Mouse (Mus musculus) neural tube, embryonic 13.5 days (tissue): Measurements from ENCODE around the gene S1pr2. TPM values are rescaled to one million over a fixed set of nuclear protein-coding genes. Genes with fewer than 3 reads are reported as not detected.
"Not testable (repeated sequence)": the region's sequence is repeated elsewhere in the genome, so short reads cannot be mapped to it uniquely, and the experiment has no call there.

Experiments
- ATAC-seq: fragments of 200-750 bp; cut with Nextera tagmentation; 2 replicates; pipeline ENCODE4 v1.8.0; 2017; ENCODE audit warnings: low read depth, mild to moderate bottlenecking, moderate TSS enrichment, moderate library complexity
- H3K27ac ChIP-seq: fragments of 300-500 bp; sonication (generic); replicated peaks from 2 replicates; pipeline ENCODE4 v1.5.1; 2015; ENCODE audit warnings: moderate library complexity, mild to moderate bottlenecking, inconsistent platforms
- H3K27me3 ChIP-seq: fragments of 300-500 bp; sonication (generic); 2 replicates; pipeline ENCODE4 v1.6.1; 2015; ENCODE audit warnings: mild to moderate bottlenecking, inconsistent platforms
- H3K36me3 ChIP-seq: fragments of 300-500 bp; sonication (generic); 2 replicates; pipeline ENCODE4 v1.6.1; 2015; ENCODE audit warnings: mild to moderate bottlenecking, inconsistent platforms
- H3K4me1 ChIP-seq: fragments of 300-500 bp; sonication (generic); replicated peaks from 2 replicates; pipeline ENCODE4 v1.6.1; 2015; ENCODE audit warnings: inconsistent platforms
- H3K4me2 ChIP-seq: fragments of 300-500 bp; sonication (generic); 2 replicates; pipeline ENCODE4 v1.6.1; 2015; ENCODE audit warnings: inconsistent platforms, mild to moderate bottlenecking, moderate library complexity
- H3K4me3 ChIP-seq: fragments of 300-500 bp; sonication (generic); 2 replicates; pipeline ENCODE4 v1.5.1; 2015; ENCODE audit warnings: mild to moderate bottlenecking, inconsistent platforms
- H3K9ac ChIP-seq: fragments of 300-500 bp; sonication (generic); 2 replicates; pipeline ENCODE4 v1.6.1; 2015; ENCODE audit warnings: moderate library complexity, mild to moderate bottlenecking, inconsistent platforms
- H3K9me3 ChIP-seq: fragments of 300-500 bp; sonication (generic); 2 replicates; pipeline ENCODE4 v1.6.1; 2016; ENCODE audit warnings: inconsistent platforms
- WGBS: fragments of 180-500 bp; shearing (Covaris S2); methylation state at CpG from one replicate; pipeline ENCODE4 v1.1.7; 2015; 5-methylcytosine and 5-hydroxymethylcytosine counted together
- polyA plus RNA-seq: library from polyadenylated mRNA; unstranded; fragments of >200 nt; fragmentation: Nextera tagmentation; extraction: Ambion mirVana; gene quantifications from 2 replicates; pipeline ENCODE4 v1.2.1, GENCODE M21; 2015

The S1pr2 gene
- polyA plus RNA-seq, 1 experiment from 2014 or later: 10.1 TPM

DNA sequence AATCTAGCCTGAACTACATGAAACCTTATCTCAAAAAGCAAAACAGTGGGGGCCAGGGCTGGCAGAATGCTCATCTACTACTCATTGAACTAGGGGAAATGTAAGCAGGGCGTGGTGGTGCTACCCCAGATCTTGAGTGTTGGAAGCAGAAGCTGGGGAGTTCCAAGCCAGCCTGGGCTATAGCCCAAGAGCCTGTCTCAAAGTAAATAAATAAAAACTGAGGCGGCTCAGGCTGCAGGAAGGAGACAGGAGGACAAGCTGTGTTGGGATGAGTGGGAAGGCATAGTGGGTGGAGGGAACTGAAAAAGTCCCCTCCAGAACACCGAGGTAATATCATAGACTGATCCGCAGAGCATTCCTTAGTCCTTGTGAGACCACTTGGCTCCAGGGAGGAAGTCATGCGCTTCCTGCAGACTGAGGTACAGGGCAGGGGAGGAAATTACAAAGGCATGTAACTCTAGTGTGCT lies 35.3 kb upstream of the S1pr2 start:
- no peak overlapping the region for H3K27ac ChIP-seq
- H3K4me3 ChIP-seq: no peak overlapping the region
- no peak for ATAC-seq
- peaks cover 28% of the 10 kb centered on the region for H3K36me3 ChIP-seq
- no peaks in the 10 kb centered on the region for H3K9me3 ChIP-seq
- no peak overlapping the region for H3K4me2 ChIP-seq
- 73% methylated on average over 5 of the region's 5 CpGs for WGBS
- H3K9ac ChIP-seq: no peak overlapping the region
- peaks cover 49% of the 10 kb centered on the region for H3K27me3 ChIP-seq
- H3K4me1 ChIP-seq: peaks cover 10% of the 10 kb centered on the region

DNA sequence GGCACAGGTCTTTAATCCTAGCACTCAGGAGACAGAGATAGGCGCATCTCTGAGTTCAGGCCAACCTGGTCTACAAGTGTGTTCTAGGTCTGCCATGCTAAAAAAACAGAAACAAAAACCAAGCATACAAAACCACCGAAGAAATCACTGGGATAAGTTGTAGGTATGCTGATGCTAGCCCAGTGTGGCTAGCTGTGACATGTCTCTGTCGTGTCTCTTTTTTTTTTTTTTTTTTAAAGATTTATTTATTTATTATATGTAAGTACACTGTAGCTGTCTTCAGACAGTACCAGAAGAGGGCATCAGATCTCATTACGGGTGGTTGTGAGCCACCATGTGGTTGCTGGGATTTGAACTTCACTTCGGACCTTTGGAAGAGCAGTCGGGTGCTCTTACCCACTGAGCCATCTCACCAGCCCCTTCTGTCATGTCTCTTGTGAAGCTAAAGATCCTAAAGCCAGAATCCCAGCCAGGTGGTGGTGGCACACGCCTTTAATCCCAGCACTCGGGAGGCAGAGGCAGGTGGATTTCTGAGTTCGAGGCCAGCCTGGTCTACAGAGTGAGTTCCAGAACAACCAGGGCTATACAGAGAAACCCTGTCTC lies 34.5 kb upstream of the S1pr2 start:
- Histone ChIP-seq H3K27me3 (peaks cover 41% of the 10 kb centered on the region), H3K36me3 (peaks cover 36% of the 10 kb centered on the region)
- H3K27ac ChIP-seq, H3K4me2 ChIP-seq, H3K4me3 ChIP-seq, ATAC-seq, H3K9me3 ChIP-seq, H3K4me1 ChIP-seq, H3K9ac ChIP-seq: not testable (repeated sequence)
- 69% methylated on average over 9 of the region's 9 CpGs for WGBS

GRCm38 (mm10) chr9:21010362-21010761 lies 33.8 kb upstream of the S1pr2 start:
- no peak overlapping the region for H3K27ac ChIP-seq
- no peak for ATAC-seq
- WGBS: 83% methylated on average over 2 of the region's 2 CpGs

DNA sequence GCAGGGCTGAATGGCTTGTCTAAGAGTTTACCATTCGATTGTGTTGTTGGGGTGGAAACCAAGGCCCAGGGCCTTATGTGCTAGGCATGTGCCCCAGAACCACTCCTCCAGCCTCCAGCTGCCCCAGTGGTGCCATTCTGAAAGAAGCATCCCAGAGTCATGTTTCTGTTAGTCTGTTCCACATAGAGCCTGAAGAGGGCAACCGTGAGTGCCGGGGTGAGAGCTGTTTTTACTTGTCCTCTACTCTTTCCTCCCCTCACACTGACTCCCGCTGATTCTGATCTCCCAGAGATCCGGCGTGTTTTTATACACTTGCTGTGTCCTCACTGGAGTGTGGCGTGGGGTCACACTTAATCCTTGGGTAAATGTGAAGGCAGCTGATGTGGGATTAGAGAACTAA lies 31.4 kb upstream of the S1pr2 start:
- Histone ChIP-seq H3K9ac (no peak overlapping the region), H3K27ac (no peak overlapping the region), H3K9me3 (no peaks in the 10 kb centered on the region), H3K36me3 (peaks cover 52% of the 10 kb centered on the region), H3K4me3 (no peak overlapping the region), H3K4me2 (no peak overlapping the region), H3K4me1 (peaks cover 15% of the 10 kb centered on the region), H3K27me3 (peaks cover 10% of the 10 kb centered on the region)
- no peak for ATAC-seq
- 81% methylated on average over 7 of the region's 7 CpGs for WGBS

More at GRCm38 (mm10) chr9:21010362-21010761, 33.8 kb upstream of the S1pr2 start:
- peaks cover 34% of the 10 kb centered on the region for H3K27me3 ChIP-seq
- no peaks in the 10 kb centered on the region for H3K9me3 ChIP-seq
- H3K36me3 ChIP-seq: peaks cover 43% of the 10 kb centered on the region
- no peak overlapping the region for H3K9ac ChIP-seq
- no peak overlapping the region for H3K4me2 ChIP-seq
- H3K4me3 ChIP-seq: no peak overlapping the region
- H3K4me1 ChIP-seq: peaks cover 3% of the 10 kb centered on the region

DNA sequence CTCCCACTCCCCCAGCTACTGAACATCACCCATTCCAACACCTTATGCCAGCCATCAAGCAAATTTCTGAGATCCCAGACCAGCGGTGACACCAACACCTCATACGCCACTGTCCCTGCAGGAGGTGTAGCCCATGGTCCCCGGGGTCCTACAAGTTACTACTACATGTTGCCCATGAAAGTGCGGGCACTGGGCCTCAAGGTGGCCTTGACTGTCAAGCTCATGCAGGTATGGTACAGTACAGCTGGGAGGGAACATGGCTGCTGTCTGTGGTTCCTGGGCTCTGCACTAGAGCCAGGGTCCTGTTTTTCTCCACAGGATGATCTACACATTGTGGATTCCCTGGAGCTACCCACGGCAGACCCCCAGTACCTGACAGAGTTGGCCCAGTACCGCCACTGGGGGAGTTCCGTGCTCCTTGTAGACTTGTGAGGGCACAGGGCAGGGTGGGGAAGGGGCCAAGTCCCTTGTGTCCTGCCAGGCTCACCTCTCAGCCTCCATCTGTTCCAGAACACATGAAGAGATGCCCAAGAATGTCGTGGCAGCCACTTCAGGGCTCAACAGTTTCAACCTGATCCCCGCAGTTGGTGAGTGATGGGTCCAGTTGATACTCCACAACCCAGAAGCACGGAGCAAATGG lies 30.9 kb upstream of the S1pr2 start:
- Histone ChIP-seq H3K4me3 (no peak overlapping the region), H3K9me3 (no peaks in the 10 kb centered on the region), H3K4me2 (no peak overlapping the region), H3K4me1 (peaks cover 15% of the 10 kb centered on the region), H3K36me3 (peaks cover 52% of the 10 kb centered on the region), H3K9ac (no peak overlapping the region), H3K27ac (no peak overlapping the region), H3K27me3 (peaks cover 5% of the 10 kb centered on the region)
- no peak for ATAC-seq
- WGBS: 96% methylated on average over 10 of the region's 10 CpGs

- peak within 1 kb of the TSS; percentile 77 for H3K4me3 ChIP-seq
- peak within 1 kb of the TSS; percentile 69 for H3K4me2 ChIP-seq
- peak within 1 kb of the TSS; percentile 84 for H3K9ac ChIP-seq
- ATAC-seq: peak; percentile 93
- H3K4me1 ChIP-seq: peaks cover 15% of the 10 kb centered on the region
- H3K36me3 ChIP-seq: peaks cover 35% of the 10 kb centered on the region
- under 1% methylated on average over 72 of the region's 72 CpGs for WGBS
- H3K27me3 ChIP-seq: no peaks in the 10 kb centered on the region
- peak within 1 kb of the TSS; percentile 86 for H3K27ac ChIP-seq
- H3K9me3 ChIP-seq: no peaks in the 10 kb centered on the region
Measured at GRCm38 (mm10) chr9:21002627-21003551, 26.3 kb upstream of the S1pr2 start, which contains the start of gene Mrpl4. Mrpl4 (plus strand) TSS chr9:21002738.

DNA sequence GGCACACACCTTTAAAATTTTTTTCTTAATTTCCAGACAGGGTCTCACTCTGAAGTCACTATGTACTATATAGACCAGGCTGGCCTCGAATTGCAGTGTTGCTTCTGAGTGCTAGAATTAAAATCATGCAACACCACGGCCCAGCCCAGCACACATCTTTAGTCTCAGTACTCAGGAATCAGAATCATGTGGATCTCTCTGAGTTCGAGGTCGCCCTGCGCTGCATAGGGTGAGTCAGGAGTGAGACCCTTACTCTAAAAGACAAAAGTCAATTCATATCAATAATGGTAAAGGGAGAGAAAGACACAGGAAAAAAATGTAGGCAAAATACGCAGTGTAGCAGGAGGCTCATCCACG lies 25.7 kb upstream of the S1pr2 start:
- peak overlapping the region; percentile 69 for H3K4me2 ChIP-seq
- H3K27ac ChIP-seq: peak overlapping the region; percentile 86
- H3K4me3 ChIP-seq: peak overlapping the region; percentile 77
- peak overlapping the region; percentile 84 for H3K9ac ChIP-seq
- H3K4me1 ChIP-seq: peaks cover 15% of the 10 kb centered on the region
- 13% methylated on average over 7 of the region's 7 CpGs for WGBS
- peaks cover 28% of the 10 kb centered on the region for H3K36me3 ChIP-seq
- H3K27me3 ChIP-seq: no peaks in the 10 kb centered on the region
- peak; percentile 40 for ATAC-seq
- no peaks in the 10 kb centered on the region for H3K9me3 ChIP-seq

- 75% methylated on average over 6 of the region's 6 CpGs for WGBS
- H3K4me2 ChIP-seq: peak overlapping the region; percentile 69; the same call in 1 of the 2 replicates
Measured at GRCm38 (mm10) chr9:21001651-21002200, 25.1 kb upstream of the S1pr2 start.

GRCm38 (mm10) chr9:21000811-21001210 lies 24.2 kb upstream of the S1pr2 start:
- H3K27ac ChIP-seq: no peak overlapping the region
- H3K4me3 ChIP-seq: no peak overlapping the region
- no peaks in the 10 kb centered on the region for H3K9me3 ChIP-seq
- no peak for ATAC-seq
- H3K4me1 ChIP-seq: peaks cover 15% of the 10 kb centered on the region
- H3K36me3 ChIP-seq: peaks cover 14% of the 10 kb centered on the region
- H3K9ac ChIP-seq: no peak overlapping the region
- H3K27me3 ChIP-seq: no peaks in the 10 kb centered on the region
- no peak overlapping the region for H3K4me2 ChIP-seq

More at GRCm38 (mm10) chr9:21001651-21002200, 25.1 kb upstream of the S1pr2 start:
- Histone ChIP-seq H3K27me3 (no peaks in the 10 kb centered on the region), H3K27ac (no peak overlapping the region), H3K9me3 (no peaks in the 10 kb centered on the region), H3K9ac (no peak overlapping the region), H3K4me1 (peaks cover 15% of the 10 kb centered on the region), H3K4me3 (peak overlapping the region; percentile 77; the same call in 1 of the 2 replicates), H3K36me3 (peaks cover 23% of the 10 kb centered on the region)
- ATAC-seq: no peak

DNA sequence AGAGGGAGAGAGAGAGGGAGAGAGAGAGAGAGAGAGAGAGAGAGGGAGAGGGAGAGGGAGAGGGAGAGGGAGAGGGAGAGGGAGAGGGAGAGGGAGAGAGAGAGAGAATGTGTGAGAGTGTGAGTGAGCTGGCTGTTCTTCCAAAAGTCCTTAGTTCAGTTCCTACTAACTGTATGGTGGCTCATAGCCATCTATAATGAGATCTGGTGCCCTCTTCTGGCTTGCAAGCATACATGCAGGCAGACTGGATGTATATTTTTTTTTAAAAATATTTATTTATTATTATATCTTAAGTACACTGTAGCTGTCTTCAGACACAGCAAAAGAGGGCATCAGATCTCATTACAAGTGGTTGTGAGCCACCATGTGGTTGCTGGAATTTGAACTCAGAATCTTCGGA lies 21.8 kb upstream of the S1pr2 start:
- not testable (repeated sequence) for H3K27ac ChIP-seq, H3K27me3 ChIP-seq, H3K4me1 ChIP-seq, H3K4me3 ChIP-seq, H3K9ac ChIP-seq, H3K4me2 ChIP-seq, H3K36me3 ChIP-seq, ATAC-seq, H3K9me3 ChIP-seq
- 70% methylated on average over 1 of the region's 1 CpGs for WGBS

DNA sequence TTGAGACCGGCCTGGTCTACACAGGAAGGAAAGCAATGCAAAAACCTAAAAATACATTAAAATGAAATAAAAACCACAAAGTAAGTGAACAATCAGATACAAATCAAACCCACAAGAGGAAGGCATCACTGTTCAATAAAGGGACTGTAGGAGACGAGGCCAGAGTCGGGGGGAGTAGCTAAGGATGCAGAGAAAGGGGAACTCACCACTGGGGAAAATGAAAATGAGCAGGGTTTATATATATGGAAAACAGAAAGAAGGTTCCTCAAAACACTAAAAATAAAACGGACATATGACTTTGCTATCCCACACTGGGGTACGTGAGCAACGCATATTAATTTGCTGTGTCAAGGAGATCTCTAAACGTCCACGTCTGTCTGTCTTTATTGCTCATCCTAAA lies 20.5 kb upstream of the S1pr2 start:
- Histone ChIP-seq H3K36me3 (no peaks in the 10 kb centered on the region), H3K4me3 (no peak overlapping the region), H3K27ac (no peak overlapping the region), H3K4me1 (no peaks in the 10 kb centered on the region), H3K4me2 (no peak overlapping the region), H3K9me3 (no peaks in the 10 kb centered on the region), H3K27me3 (no peaks in the 10 kb centered on the region), H3K9ac (no peak overlapping the region)
- ATAC-seq: no peak
- 91% methylated on average over 8 of the region's 8 CpGs for WGBS

- H3K27me3 ChIP-seq: no peaks in the 10 kb centered on the region
- H3K27ac ChIP-seq: no peak overlapping the region
- no peaks in the 10 kb centered on the region for H3K36me3 ChIP-seq
- no peak for ATAC-seq
- no peak overlapping the region for H3K4me3 ChIP-seq
- 72% methylated on average over 3 of the region's 3 CpGs for WGBS
- no peak overlapping the region for H3K9ac ChIP-seq
- no peaks in the 10 kb centered on the region for H3K9me3 ChIP-seq
- H3K4me2 ChIP-seq: no peak overlapping the region
- H3K4me1 ChIP-seq: peaks cover 5% of the 10 kb centered on the region
Measured at GRCm38 (mm10) chr9:20995069-20995468, 18.5 kb upstream of the S1pr2 start.
